Mouse (Mus musculus) midbrain, embryonic 10.5 days (tissue): ENCODE measurements around the gene Gm20441. TPM values are rescaled to one million over a fixed set of nuclear protein-coding genes. Genes with fewer than 3 reads are reported as not detected.

Experiments used
- DNase-seq: peaks from one replicate; pipeline ENCODE4 v3.0.0-alpha.2; 2017; ENCODE audit warnings: low spot score
- H3K27ac ChIP-seq: fragments of 300-500 bp; sonication (generic); replicated peaks from 2 replicates; pipeline ENCODE4 v1.5.1; 2016; ENCODE audit warnings: mild to moderate bottlenecking
- H3K27me3 ChIP-seq: fragments of 300-500 bp; sonication (generic); 2 replicates; pipeline ENCODE4 v1.6.1; 2016; ENCODE audit warnings: low read depth, mild to moderate bottlenecking; ENCODE audit not compliant: poor library complexity, severe bottlenecking
- H3K36me3 ChIP-seq: fragments of 300-500 bp; sonication (generic); 2 replicates; pipeline ENCODE4 v1.6.1; 2016; ENCODE audit warnings: mild to moderate bottlenecking, moderate library complexity
- H3K4me1 ChIP-seq: fragments of 300-500 bp; sonication (generic); 2 replicates; pipeline ENCODE4 v1.6.1; 2016
- H3K4me3 ChIP-seq: fragments of 300-500 bp; sonication (generic); 2 replicates; pipeline ENCODE4 v1.5.1; 2016; ENCODE audit warnings: mild to moderate bottlenecking, moderate library complexity
- H3K9me3 ChIP-seq: fragments of 300-500 bp; sonication (generic); replicated peaks from 2 replicates; pipeline ENCODE4 v1.6.1; 2016; ENCODE audit warnings: mild to moderate bottlenecking
- WGBS: fragments of 180-500 bp; shearing (Covaris S2); methylation state at CpG from one replicate; pipeline ENCODE4 v1.1.7; 2016; 5-methylcytosine and 5-hydroxymethylcytosine counted together
- polyA plus RNA-seq: library from polyadenylated mRNA; unstranded; fragments of >200 nt; fragmentation: Nextera tagmentation; extraction: Ambion mirVana; gene quantifications from 2 replicates; pipeline ENCODE4 v1.2.1, GENCODE M21; 2016

Gm20441 gene
- polyA plus RNA-seq, 1 experiment from 2014 or later: not detected

GRCm38 (mm10) chr10:75797619-75798175 lies 16.9 kb upstream of the Gm20441 start:
- Histone ChIP-seq H3K4me1 (peaks cover 31% of the 10 kb centered on the region), H3K27me3 (peaks cover 49% of the 10 kb centered on the region), H3K36me3 (no peaks in the 10 kb centered on the region), H3K27ac (peak overlapping the region; percentile 39), H3K9me3 (no peaks in the 10 kb centered on the region), H3K4me3 (peak overlapping the region; percentile 58)
- WGBS: 3% methylated on average over 12 of the region's 12 CpGs
- DNase-seq: peak; percentile 48

DNA sequence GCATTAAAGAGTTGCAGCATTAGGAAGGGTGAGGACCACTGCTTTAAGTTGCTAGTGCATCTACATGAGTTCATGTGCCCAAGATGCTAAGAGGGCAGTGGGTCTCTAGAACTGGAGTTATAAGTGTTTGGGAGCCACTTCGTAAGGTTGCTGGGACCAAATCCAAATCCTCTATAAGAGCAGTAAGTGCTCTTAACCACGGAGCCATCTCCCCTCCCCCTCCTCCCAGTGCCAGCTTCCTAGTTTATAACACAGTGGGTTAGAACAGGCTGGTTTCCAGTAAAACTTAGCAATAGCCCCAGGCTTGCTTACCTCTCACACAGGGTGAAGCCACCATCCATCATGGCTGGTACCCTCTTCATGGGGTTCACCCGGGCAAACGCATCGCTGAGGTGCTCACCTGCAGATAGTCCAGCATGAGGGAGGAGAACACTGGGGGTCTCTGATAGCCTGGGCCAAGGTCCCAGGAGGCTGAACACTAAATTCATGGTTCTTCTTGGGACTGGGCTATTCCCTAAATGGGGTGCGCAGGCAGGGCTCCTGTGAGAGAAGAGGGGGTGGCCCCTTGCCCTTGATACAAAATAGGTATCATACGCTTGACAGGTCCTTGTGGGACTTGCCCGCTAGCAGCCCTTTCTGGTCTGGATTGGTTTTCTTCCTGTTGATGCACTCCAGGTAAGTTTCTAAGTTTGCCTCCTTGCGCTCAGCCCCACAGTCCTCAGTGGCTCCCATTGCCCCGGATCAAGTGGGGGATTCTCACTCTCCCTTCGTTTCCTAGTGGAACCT lies 16.2 kb upstream of the Gm20441 start:
- Histone ChIP-seq H3K27ac (0 out of 2 replicates have a peak overlapping the region, but pooled peaks have one; percentile 14), H3K9me3 (no peaks in the 10 kb centered on the region), H3K36me3 (no peaks in the 10 kb centered on the region), H3K4me1 (peaks cover 31% of the 10 kb centered on the region), H3K27me3 (peaks cover 49% of the 10 kb centered on the region), H3K4me3 (peak overlapping the region; percentile 58)
- DNase-seq: no peak
- WGBS: 51% methylated on average over 11 of the region's 11 CpGs

DNA sequence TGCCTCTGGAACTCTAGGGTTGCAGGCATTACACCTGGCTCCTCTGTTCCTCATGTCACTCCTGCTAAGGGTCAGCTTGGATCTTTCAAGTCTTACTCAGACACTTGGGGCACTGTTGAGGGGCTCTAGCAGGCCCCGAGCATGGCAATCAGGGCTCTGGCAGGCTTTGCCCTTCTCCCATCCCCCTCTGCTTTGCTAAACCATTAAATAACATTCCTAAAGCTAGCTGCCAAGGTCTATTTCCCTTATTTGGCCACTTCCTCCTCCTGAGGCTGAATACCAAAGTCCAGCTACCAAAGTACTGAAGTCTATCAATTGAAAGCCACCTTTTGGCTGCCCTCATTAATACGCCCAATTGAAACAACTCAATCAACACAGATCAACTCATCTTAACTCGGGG lies 14.1 kb upstream of the Gm20441 start:
- Histone ChIP-seq H3K27ac (peak overlapping the region; percentile 39; the same call in 1 of the 2 replicates), H3K4me1 (peaks cover 31% of the 10 kb centered on the region), H3K9me3 (no peaks in the 10 kb centered on the region), H3K36me3 (no peaks in the 10 kb centered on the region), H3K4me3 (no peak overlapping the region), H3K27me3 (peaks cover 46% of the 10 kb centered on the region)
- WGBS: 39% methylated on average over 3 of the region's 3 CpGs
- no peak for DNase-seq

DNA sequence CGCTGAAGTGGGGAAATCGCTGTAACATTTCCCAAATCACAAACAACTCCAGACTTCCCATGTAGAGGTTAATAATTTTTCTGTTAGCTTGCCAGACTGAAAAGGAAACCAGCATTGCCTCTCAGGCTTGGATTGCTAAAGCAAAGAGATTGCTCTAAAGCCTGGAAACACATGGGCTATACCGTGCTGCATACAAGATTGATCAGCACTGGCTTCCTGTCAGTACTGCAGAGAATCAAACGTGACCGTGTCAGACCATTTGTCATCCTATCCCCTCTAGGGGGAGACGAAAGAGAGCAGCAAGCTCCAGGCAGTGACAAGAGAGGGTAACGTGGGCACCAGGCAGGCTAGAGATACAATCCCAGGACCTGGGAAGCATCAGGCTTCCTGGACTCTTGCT lies 10.0 kb upstream of the Gm20441 start:
- Histone ChIP-seq H3K27ac (no peak overlapping the region), H3K9me3 (no peaks in the 10 kb centered on the region), H3K36me3 (no peaks in the 10 kb centered on the region), H3K27me3 (0 out of 2 replicates have a peak, but pooled peaks cover 12% of the 10 kb centered on the region), H3K4me3 (no peak overlapping the region), H3K4me1 (peaks cover 13% of the 10 kb centered on the region)
- 30% methylated on average over 7 of the region's 7 CpGs for WGBS
- DNase-seq: no peak

- 0 out of 2 replicates have a peak, but pooled peaks cover 4% of the 10 kb centered on the region for H3K27me3 ChIP-seq
- peaks cover 6% of the 10 kb centered on the region for H3K4me1 ChIP-seq
- DNase-seq: no peak
- no peak overlapping the region for H3K4me3 ChIP-seq
- no peaks in the 10 kb centered on the region for H3K9me3 ChIP-seq
- WGBS: 92% methylated on average over 5 of the region's 5 CpGs
- H3K27ac ChIP-seq: no peak overlapping the region
- H3K36me3 ChIP-seq: no peaks in the 10 kb centered on the region
These were observed 9.1 kb upstream of the Gm20441 start for GRCm38 (mm10) chr10:75789841-75790240.

- DNase-seq: no peak
- WGBS: 70% methylated on average over 6 of the region's 6 CpGs
These were observed 8.5 kb upstream of the Gm20441 start for GRCm38 (mm10) chr10:75789081-75789735.

GRCm38 (mm10) chr10:75788277-75788676 lies 7.5 kb upstream of the Gm20441 start:
- Histone ChIP-seq H3K4me1 (no peaks in the 10 kb centered on the region), H3K27me3 (peaks cover 8% of the 10 kb centered on the region; the same call in 1 of the 2 replicates), H3K36me3 (no peaks in the 10 kb centered on the region), H3K27ac (no peak overlapping the region), H3K9me3 (no peaks in the 10 kb centered on the region), H3K4me3 (no peak overlapping the region)
- WGBS: 91% methylated on average over 8 of the region's 8 CpGs
- DNase-seq: no peak

More at GRCm38 (mm10) chr10:75789081-75789735, 8.5 kb upstream of the Gm20441 start:
- H3K4me3 ChIP-seq: no peak overlapping the region
- H3K27ac ChIP-seq: no peak overlapping the region
- H3K27me3 ChIP-seq: no peaks in the 10 kb centered on the region
- no peaks in the 10 kb centered on the region for H3K4me1 ChIP-seq
- no peaks in the 10 kb centered on the region for H3K9me3 ChIP-seq
- H3K36me3 ChIP-seq: no peaks in the 10 kb centered on the region

GRCm38 (mm10) chr10:75785442-75785841 lies 4.7 kb upstream of the Gm20441 start:
- WGBS: 83% methylated on average over 1 of the region's 1 CpGs
- no peaks in the 10 kb centered on the region for H3K36me3 ChIP-seq
- H3K4me1 ChIP-seq: peaks cover 9% of the 10 kb centered on the region
- no peak overlapping the region for H3K27ac ChIP-seq
- no peak overlapping the region for H3K4me3 ChIP-seq
- no peaks in the 10 kb centered on the region for H3K9me3 ChIP-seq
- DNase-seq: no peak
- H3K27me3 ChIP-seq: peaks cover 35% of the 10 kb centered on the region

DNA sequence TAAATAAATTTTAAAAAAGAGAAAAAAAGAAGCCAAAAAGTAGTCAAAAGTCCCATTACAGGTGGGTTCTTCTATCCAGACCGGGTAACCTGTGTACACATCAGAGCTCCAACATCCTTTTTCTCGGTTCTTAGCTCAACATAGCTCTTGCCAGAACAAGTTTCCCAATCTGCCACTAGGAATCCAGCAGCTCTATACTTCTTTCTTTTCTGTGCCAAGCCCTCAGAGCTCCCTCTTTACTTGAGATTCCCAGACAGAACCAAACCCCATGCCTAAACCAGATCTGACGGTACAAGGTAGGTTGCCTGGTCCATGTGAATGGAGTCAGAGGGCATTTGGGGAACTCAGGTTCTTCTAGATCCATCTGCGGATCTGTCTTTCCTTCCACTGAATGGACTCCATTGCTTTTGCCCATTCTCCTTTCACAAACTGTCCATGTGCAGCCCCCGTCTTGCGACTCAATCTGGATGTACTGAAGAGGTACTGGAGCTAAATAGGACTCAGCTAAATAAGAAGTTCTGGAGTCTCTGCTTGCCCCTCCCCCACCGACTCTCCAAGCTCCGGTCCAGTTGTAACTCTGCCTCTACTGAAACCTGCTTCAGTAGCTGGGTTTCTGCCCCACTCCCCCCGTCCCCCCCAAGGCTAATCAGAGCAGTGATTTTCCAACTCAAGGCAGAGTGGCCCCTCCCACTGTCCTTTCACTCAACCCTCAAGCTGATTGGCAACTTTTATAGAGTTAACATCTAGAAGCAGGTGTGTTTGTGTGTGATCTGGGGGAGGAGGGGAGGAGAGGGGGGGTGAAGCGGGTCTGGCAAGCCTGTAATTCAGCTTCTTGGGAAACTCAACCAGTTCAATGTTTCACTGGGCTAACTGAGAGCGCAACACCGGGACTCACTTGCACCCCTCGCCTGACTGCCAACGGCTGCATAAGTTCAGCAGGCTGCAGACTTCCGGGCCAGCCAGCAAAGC lies 1.3 kb downstream of the Gm20441 start:
- Histone ChIP-seq H3K4me1 (peaks cover 19% of the 10 kb centered on the region), H3K4me3 (no peak overlapping the region), H3K27ac (no peak overlapping the region), H3K36me3 (no peaks in the 10 kb centered on the region), H3K27me3 (peaks cover 73% of the 10 kb centered on the region), H3K9me3 (no peaks in the 10 kb centered on the region)
- DNase-seq: no peak
- 43% methylated on average over 15 of the region's 15 CpGs for WGBS

DNA sequence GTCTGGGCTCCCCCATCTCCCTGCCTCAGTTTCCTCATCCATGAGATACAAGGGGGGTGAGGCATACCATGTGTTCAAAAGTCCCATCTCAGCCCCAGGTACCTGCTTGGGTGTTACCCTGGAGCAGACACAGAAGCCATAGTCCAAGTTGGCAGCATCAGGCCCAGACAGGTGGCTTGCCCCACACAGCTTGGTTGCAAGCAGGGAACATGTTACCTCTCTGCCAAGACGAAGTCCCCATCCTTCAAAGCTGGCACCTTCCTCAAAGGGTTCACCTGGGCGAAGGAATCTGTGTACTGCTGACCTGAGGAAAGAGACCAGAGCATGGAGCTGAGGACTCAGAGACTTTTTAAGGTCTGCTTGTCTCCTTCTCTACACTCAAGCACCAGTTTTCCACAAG lies 2.9 kb downstream of the Gm20441 start:
- WGBS: 79% methylated on average over 2 of the region's 2 CpGs

GRCm38 (mm10) chr10:75776562-75776961 lies 4.2 kb downstream of the Gm20441 start:
- Histone ChIP-seq H3K4me1 (peaks cover 31% of the 10 kb centered on the region), H3K36me3 (no peaks in the 10 kb centered on the region), H3K27ac (no peak overlapping the region), H3K27me3 (peaks cover 49% of the 10 kb centered on the region), H3K4me3 (no peak overlapping the region), H3K9me3 (no peaks in the 10 kb centered on the region)
- 86% methylated on average over 6 of the region's 6 CpGs for WGBS
- no peak for DNase-seq

More for the DNA sequence above, 2.9 kb downstream of the Gm20441 start:
- Histone ChIP-seq H3K27ac (no peak overlapping the region), H3K9me3 (no peaks in the 10 kb centered on the region), H3K27me3 (peaks cover 62% of the 10 kb centered on the region), H3K4me3 (no peak overlapping the region), H3K4me1 (peaks cover 22% of the 10 kb centered on the region), H3K36me3 (no peaks in the 10 kb centered on the region)
- no peak for DNase-seq

DNA sequence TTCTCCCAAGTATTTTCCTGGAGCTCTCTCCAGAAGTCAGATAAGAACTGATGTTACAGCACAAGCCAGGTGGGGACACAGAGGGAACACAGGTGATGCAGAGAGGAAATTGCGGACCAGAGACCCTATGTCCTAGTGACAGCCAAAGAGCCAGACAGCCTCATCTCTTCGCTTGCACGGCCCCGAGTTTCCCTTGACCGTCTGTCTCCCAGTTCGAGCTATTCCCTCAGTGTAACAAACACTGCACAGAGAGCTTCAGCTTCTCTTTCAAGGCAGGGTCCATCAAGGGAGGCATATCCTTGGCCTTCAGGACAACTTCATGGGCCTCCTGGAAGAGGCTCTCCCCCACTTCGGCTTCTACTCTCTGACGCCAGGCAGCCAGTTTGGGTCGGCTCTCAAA lies 6.2 kb downstream of the Gm20441 start:
- Histone ChIP-seq H3K9me3 (no peaks in the 10 kb centered on the region), H3K27me3 (peaks cover 29% of the 10 kb centered on the region), H3K36me3 (0 out of 2 replicates have a peak, but pooled peaks cover 2% of the 10 kb centered on the region), H3K4me3 (no peak overlapping the region), H3K4me1 (peaks cover 14% of the 10 kb centered on the region), H3K27ac (no peak overlapping the region)
- WGBS: 92% methylated on average over 9 of the region's 9 CpGs
- DNase-seq: no peak
